Mouse (Mus musculus) heart, embryonic 14.5 days (tissue): ENCODE results near the gene Extl2. TPM values are rescaled to one million over a fixed set of nuclear protein-coding genes. Genes with fewer than 3 reads are reported as not detected.

Experiments used
- ATAC-seq: fragments of 200-750 bp; cut with Nextera tagmentation; 2 replicates; pipeline ENCODE4 v1.8.0; 2017; ENCODE audit warnings: low read depth, moderate TSS enrichment; ENCODE audit not compliant: insufficient number of reproducible peaks, insufficient read depth, low FRiP score
- H3K27ac ChIP-seq, 2 experiments: fragments of 200-500 bp in 1 of 2; fragments of 300-500 bp in 1 of 2; sonication (generic) in 1 of 2; replicated peaks in 1 of 2; 2 replicates each; pipeline ENCODE4 v1.5.1; 2012 to 2014; ENCODE audit warnings: low read depth in 2 of 2, low read length in 2 of 2, control low read depth in 1 of 2, mild to moderate bottlenecking in 1 of 2, mixed read lengths in 1 of 2; ENCODE audit not compliant: control insufficient read depth in 1 of 2, insufficient read depth in 1 of 2
- H3K27me3 ChIP-seq: fragments of 300-500 bp; sonication (generic); 2 replicates; pipeline ENCODE4 v1.6.1; 2014; ENCODE audit warnings: mild to moderate bottlenecking, low read length, control low read depth; ENCODE audit not compliant: control insufficient read depth, insufficient read depth
- H3K36me3 ChIP-seq: fragments of 300-500 bp; sonication (generic); 2 replicates; pipeline ENCODE4 v1.6.1; 2014; ENCODE audit warnings: mild to moderate bottlenecking, control low read depth, low read length, mixed read lengths; ENCODE audit not compliant: control insufficient read depth, insufficient read depth
- H3K4me1 ChIP-seq, 2 experiments: fragments of 200-500 bp in 1 of 2; fragments of 300-500 bp in 1 of 2; sonication (generic) in 1 of 2; 2 replicates each; pipeline ENCODE4 v1.6.1; 2012 to 2014; ENCODE audit warnings: low read length in 2 of 2, control low read depth in 1 of 2, mixed read lengths in 1 of 2; ENCODE audit not compliant: control insufficient read depth in 2 of 2, insufficient read depth in 2 of 2
- H3K4me2 ChIP-seq: fragments of 300-500 bp; sonication (generic); 2 replicates; pipeline ENCODE4 v1.6.1; 2014; ENCODE audit warnings: mild to moderate bottlenecking, low read length
- H3K4me3 ChIP-seq, 2 experiments: fragments of 200-500 bp in 1 of 2; fragments of 300-500 bp in 1 of 2; sonication (generic) in 1 of 2; 2 replicates each; pipeline ENCODE4 v1.5.1; 2012 to 2014; ENCODE audit warnings: low read length in 2 of 2, mild to moderate bottlenecking in 2 of 2, control low read depth in 1 of 2, low read depth in 1 of 2, moderate library complexity in 1 of 2; ENCODE audit not compliant: control insufficient read depth in 1 of 2, insufficient read depth in 1 of 2
- H3K9ac ChIP-seq: fragments of 300-500 bp; sonication (generic); 2 replicates; pipeline ENCODE4 v1.6.1; 2014; ENCODE audit warnings: mild to moderate bottlenecking, low read length
- H3K9me3 ChIP-seq: fragments of 300-500 bp; sonication (generic); 2 replicates; pipeline ENCODE4 v1.6.1; 2016; ENCODE audit warnings: low read length, control low read depth; ENCODE audit not compliant: control insufficient read depth
- WGBS: fragments of 180-500 bp; shearing (Covaris S2); extraction: QIAGEN DNeasy Blood & Tissue Kit; methylation state at CpG from one replicate; pipeline ENCODE4 v1.1.7; 2014; 5-methylcytosine and 5-hydroxymethylcytosine counted together
- polyA plus RNA-seq: library from polyadenylated mRNA; unstranded; fragments of >200 nt; fragmentation: Nextera tagmentation; extraction: Ambion mirVana; gene quantifications from 2 replicates; pipeline ENCODE4 v1.2.1, GENCODE M21; 2014

Extl2 gene
- 22.0 TPM in 2 replicates for polyA plus RNA-seq

GRCm38 (mm10) chr3:116006978-116007940 is at the start of gene Extl2, which contains the start of gene Slc30a7:
Extl2 (plus strand) TSS chr3:116007462.
Slc30a7 (minus strand) TSS chr3:116007406.
- H3K9ac ChIP-seq: peak within 1 kb of the TSS; percentile 97
- H3K36me3 ChIP-seq: peaks cover 28% of the 10 kb centered on the region
- WGBS: under 1% methylated on average over 67 of the region's 67 CpGs
- no peaks in the 10 kb centered on the region for H3K27me3 ChIP-seq
- H3K4me3 ChIP-seq: peak within 1 kb of the TSS; percentile 91 to 95
- H3K9me3 ChIP-seq: no peaks in the 10 kb centered on the region
- peak within 1 kb of the TSS; percentile 81 to 92 for H3K27ac ChIP-seq
- H3K4me2 ChIP-seq: peak within 1 kb of the TSS; percentile 96
- H3K4me1 ChIP-seq: peaks cover 2 to 6% of the 10 kb centered on the region in 2 experiments; a peak in 2 of 4 replicates
- peak; percentile 83 for ATAC-seq

GRCm38 (mm10) chr3:115961311-115962027 is 45.8 kb upstream of the Extl2 start:
- Histone ChIP-seq H3K4me3 (no peak overlapping the region), H3K4me2 (no peak overlapping the region), H3K9ac (no peak overlapping the region), H3K27me3 (no peaks in the 10 kb centered on the region), H3K36me3 (peaks cover 39% of the 10 kb centered on the region), H3K9me3 (no peaks in the 10 kb centered on the region), H3K27ac (peak overlapping the region in 1 of 2 experiments; percentile 19; a peak in 1 of 4 replicates), H3K4me1 (no peaks in the 10 kb centered on the region)
- 79% methylated on average over 11 of the region's 11 CpGs for WGBS
- no peak for ATAC-seq

- no peaks in the 10 kb centered on the region for H3K27me3 ChIP-seq
- no peak for ATAC-seq
- H3K4me2 ChIP-seq: no peak overlapping the region
- H3K4me1 ChIP-seq: no peaks in the 10 kb centered on the region
- no peak overlapping the region for H3K4me3 ChIP-seq
- peaks cover 33% of the 10 kb centered on the region for H3K36me3 ChIP-seq
- WGBS: 83% methylated on average over 4 of the region's 4 CpGs
- H3K27ac ChIP-seq: no peak overlapping the region
- H3K9ac ChIP-seq: no peak overlapping the region
- no peaks in the 10 kb centered on the region for H3K9me3 ChIP-seq
Observed at GRCm38 (mm10) chr3:115962028-115962415, 45.2 kb upstream of the Extl2 start.

GRCm38 (mm10) chr3:115963597-115963996 is 43.7 kb upstream of the Extl2 start:
- no peaks in the 10 kb centered on the region for H3K27me3 ChIP-seq
- H3K36me3 ChIP-seq: peaks cover 17% of the 10 kb centered on the region
- H3K27ac ChIP-seq: no peak overlapping the region
- no peak overlapping the region for H3K4me2 ChIP-seq
- no peak for ATAC-seq
- no peak overlapping the region for H3K4me3 ChIP-seq
- 100% methylated on average over 1 of the region's 1 CpGs for WGBS
- no peaks in the 10 kb centered on the region for H3K9me3 ChIP-seq
- no peak overlapping the region for H3K9ac ChIP-seq
- H3K4me1 ChIP-seq: no peaks in the 10 kb centered on the region

GRCm38 (mm10) chr3:115964071-115964470 is 43.2 kb upstream of the Extl2 start:
- Histone ChIP-seq H3K4me2 (no peak overlapping the region), H3K9me3 (no peaks in the 10 kb centered on the region), H3K27ac (no peak overlapping the region), H3K4me3 (no peak overlapping the region), H3K9ac (no peak overlapping the region), H3K27me3 (no peaks in the 10 kb centered on the region), H3K4me1 (no peaks in the 10 kb centered on the region), H3K36me3 (peaks cover 13% of the 10 kb centered on the region)
- 88% methylated on average over 5 of the region's 5 CpGs for WGBS
- no peak for ATAC-seq

GRCm38 (mm10) chr3:115968745-115969530 is 38.3 kb upstream of the Extl2 start:
- 79% methylated on average over 10 of the region's 10 CpGs for WGBS
- no peak overlapping the region for H3K4me2 ChIP-seq
- no peak overlapping the region for H3K9ac ChIP-seq
- H3K36me3 ChIP-seq: peaks cover 35% of the 10 kb centered on the region
- no peak overlapping the region for H3K27ac ChIP-seq
- no peak overlapping the region for H3K4me3 ChIP-seq
- ATAC-seq: no peak
- no peaks in the 10 kb centered on the region for H3K27me3 ChIP-seq
- H3K9me3 ChIP-seq: no peaks in the 10 kb centered on the region
- no peaks in the 10 kb centered on the region for H3K4me1 ChIP-seq
